ENCODE assay signal across 10 mouse cellular contexts in the genomic region with DNA sequence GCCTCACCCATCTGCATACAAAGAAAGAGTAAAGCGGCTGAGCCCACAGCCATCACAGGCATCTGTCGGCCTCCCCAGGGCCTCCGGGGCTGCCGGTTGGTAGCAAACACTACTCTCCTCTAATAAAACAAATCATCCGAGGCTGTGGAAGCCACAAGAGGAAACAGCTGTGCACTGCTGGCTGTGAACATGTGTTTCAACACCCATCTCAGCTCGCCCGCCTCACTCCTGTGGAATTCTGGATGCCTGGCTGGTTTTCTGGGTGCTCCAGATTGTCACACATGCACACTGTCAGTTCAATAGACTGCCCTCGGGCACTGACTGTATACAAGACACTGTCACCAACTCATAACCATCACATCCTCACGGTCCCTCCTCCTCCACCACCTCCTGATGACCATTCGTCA. TPM values are rescaled to one million over a fixed set of nuclear protein-coding genes. Genes with fewer than 3 reads are reported as not detected.
A peak's percentile ranks its signal among the peaks of the same experiment; 100 is the strongest.
DNase-seq lines count a peak whose midpoint lies in the region; ATAC-seq and TF ChIP-seq lines count a peak whose summit lies in the region.
"Had no signal": no experiment of that assay in that cellular context is flagged by ENCODE, and none has a peak within 500 bp of the region (broad histone marks: within the 10 kb centered on the region; RNA-seq: fewer than 3 reads in every experiment).

No protein-coding gene starts in this region.

- H3K27ac ChIP-seq in kidney, embryonic 16.5 days (ENCODE audit: low read length) = no peak overlapping the region
- no peak overlapping the region for H3K27ac ChIP-seq in CH12.LX (ENCODE audit: insufficient read depth, low read depth)
- H3K27ac ChIP-seq: hindbrain, embryonic 12.5 days had no signal

- TF ChIP-seq POLR2A in CH12.LX (IDR thresholded peaks at IDR 0.05; ENCODE audit: low read depth, low read length) = no peak

- H3K79me2 ChIP-seq in CH12.LX (replicated peaks; ENCODE audit: control insufficient read depth, extremely low read depth, insufficient read depth, poor library complexity, severe bottlenecking) = no peaks in the 10 kb centered on the region

- H3K36me3 ChIP-seq in kidney, embryonic 16.5 days (ENCODE audit: insufficient read depth, low read length) = no peaks in the 10 kb centered on the region
- no peaks in the 10 kb centered on the region for H3K36me3 ChIP-seq in CH12.LX (replicated peaks in 1 of 2; ENCODE audit: control insufficient read depth in 1 of 2, insufficient read depth in 1 of 2, low read length in 1 of 2)
- H3K36me3 ChIP-seq: hindbrain, embryonic 12.5 days had no signal

- peak; percentile 70 for DNase-seq in kidney, postnatal 10 days
- no peak for DNase-seq in CH12.LX (ENCODE audit: extremely low read depth)
- DNase-seq in forelimb bud, embryonic 11.5 days (ENCODE audit: low read depth, low spot score) = peak; percentile 49
- DNase-seq in lung, postnatal 4 days = peak; percentile 42 to 74
- no peak for DNase-seq in adrenal gland, adult 18-20 months (ENCODE audit: low spot score in 2 of 2)
- no peak for DNase-seq in urinary bladder, postnatal 10 days (ENCODE audit: low spot score)
- no peak for DNase-seq in frontal cortex, postnatal 14 days (ENCODE audit: low spot score in 2 of 2)
- DNase-seq: right cerebral cortex, postnatal 25 days had no signal

- TF ChIP-seq CTCF in CH12.LX (conservative IDR thresholded peaks at IDR 0.05 in 1 of 2, IDR thresholded peaks at IDR 0.05 in 1 of 2; ENCODE audit: low read depth in 2 of 2, low read length in 2 of 2) = no peak

- H3K4me2 ChIP-seq in kidney, embryonic 16.5 days (replicated peaks; ENCODE audit: low read depth, low read length) = no peak overlapping the region
- H3K4me2 ChIP-seq in CH12.LX (ENCODE audit: insufficient read depth, low read depth, poor library complexity, severe bottlenecking) = no peak overlapping the region
- H3K4me2 ChIP-seq: hindbrain, embryonic 12.5 days had no signal

- H3K27me3 ChIP-seq in kidney, embryonic 16.5 days (ENCODE audit: insufficient read depth, low read length) = no peaks in the 10 kb centered on the region
- no peaks in the 10 kb centered on the region for H3K27me3 ChIP-seq in CH12.LX (replicated peaks)

- in situ Hi-C loops in CH12.LX (cut with MboI; ENCODE audit: low pct_ligation_motif_present, low pct_unique_long_range_greater_than_20kb, low sequenced_read_pairs) = no loop called here

- no peak for ATAC-seq in kidney, embryonic 16.5 days (ENCODE audit: low FRiP score, low TSS enrichment)

- no peak for TF ChIP-seq EP300 in CH12.LX (IDR thresholded peaks at IDR 0.05; ENCODE audit: low read length)

- dilution Hi-C loops in CH12.LX (cut with MboI; ENCODE audit: extremely low pct_ligation_motif_present, extremely low pct_unique_long_range_greater_than_20kb, low sequenced_read_pairs) = no loop called here

- peaks cover 16% of the 10 kb centered on the region for H3K4me1 ChIP-seq in kidney, embryonic 16.5 days (ENCODE audit: insufficient read depth, low read length)
- H3K4me1 ChIP-seq in CH12.LX (ENCODE audit: control insufficient read depth in 1 of 2, insufficient read depth in 2 of 2) = peaks cover 13 to 40% of the 10 kb centered on the region in 2 experiments

- no peaks in the 10 kb centered on the region for H3K9me3 ChIP-seq in kidney, embryonic 16.5 days (ENCODE audit: low read length)
- H3K9me3 ChIP-seq in CH12.LX (replicated peaks; ENCODE audit: low read length) = no peaks in the 10 kb centered on the region
- H3K9me3 ChIP-seq: hindbrain, embryonic 12.5 days had no signal

- no peak overlapping the region for H3K9ac ChIP-seq in kidney, embryonic 16.5 days (replicated peaks; ENCODE audit: low read length)
- no peak overlapping the region for H3K9ac ChIP-seq in CH12.LX (ENCODE audit: insufficient read depth, low read depth)
- H3K9ac ChIP-seq: hindbrain, embryonic 12.5 days had no signal

- TF ChIP-seq RAD21 in CH12.LX (IDR thresholded peaks at IDR 0.05; ENCODE audit: low read depth, low read length) = no peak

- no peak overlapping the region for H3K4me3 ChIP-seq in kidney, embryonic 16.5 days (ENCODE audit: low read length)
- H3K4me3 ChIP-seq in CH12.LX (replicated peaks in 1 of 3; ENCODE audit: low read depth in 2 of 3, low read length in 2 of 3, poor library complexity in 1 of 3) = no peak overlapping the region
- H3K4me3 ChIP-seq: hindbrain, embryonic 12.5 days had no signal

- 23% methylated on average over 10 of the region's 10 CpGs for WGBS in kidney, embryonic 16.5 days

TF ChIP-seq in CH12.LX, 34 proteins besides CTCF, POLR2A, EP300 and RAD21:
- TF ChIP-seq ZNF384 (IDR thresholded peaks at IDR 0.05; ENCODE audit: low read depth, low read length) (no peak), PAX5 (IDR thresholded peaks at IDR 0.05; ENCODE audit: low read length) (no peak), CHD1 (IDR thresholded peaks at IDR 0.05; ENCODE audit: low read depth, low read length) (no peak), GABPA (IDR thresholded peaks at IDR 0.05; ENCODE audit: insufficient replicate concordance, low read depth, low read length) (no peak), ELF1 (IDR thresholded peaks at IDR 0.05; ENCODE audit: low read depth, low read length) (no peak), ETS1 (conservative IDR thresholded peaks at IDR 0.05; ENCODE audit: low read depth, low read length) (peak; percentile 57), JUND (conservative IDR thresholded peaks at IDR 0.05; ENCODE audit: low read depth, low read length) (no peak)

RNA-seq across cellular contexts. Expression of gene Pdgfa, which starts 40.7 kb away (rescaled TPM):
- polyA plus RNA-seq in kidney, embryonic 16.5 days (2015; fragmentation: Nextera tagmentation; extraction: Ambion mirVana) = 57.1 and 58.6 TPM in 2 replicates
- total RNA-seq in CH12.LX (2012; rRNA removed) (20.3 and 26.5 TPM in 2 replicates), CH12.LX (2014; rRNA removed) (24.4 and 30.7 TPM in 2 replicates)
- 22.2 and 27.5 TPM in 2 replicates for polyA plus RNA-seq in CH12.LX (2012; ENCODE audit: insufficient read length, low read depth)
- 10 to 100 TPM; 24.6 to 34.8 TPM for total RNA-seq in adrenal gland, adult 18-20 months (2021)

Comparison
In these comparisons a context has a peak if more than half of its experiments do, and no peak if none do; other contexts are left out.
1. DNase-seq: peak in kidney, postnatal 10 days (single experiment), forelimb bud, embryonic 11.5 days (single experiment) and lung, postnatal 4 days (2 of 2); none in CH12.LX (single experiment), adrenal gland, adult 18-20 months (0 of 2), urinary bladder, postnatal 10 days (single experiment) and frontal cortex, postnatal 14 days (0 of 2).